Mouse (Mus musculus): ENCODE results near the gene Retnla. TPM values are rescaled to one million over a fixed set of nuclear protein-coding genes. Genes with fewer than 3 reads are reported as not detected.

Gene Retnla
- polyA plus RNA-seq (2017; shearing (Covaris generic)): 10 to 100 TPM in 1 of 2 experiments, not detected in 1; 43.8 TPM

DNA sequence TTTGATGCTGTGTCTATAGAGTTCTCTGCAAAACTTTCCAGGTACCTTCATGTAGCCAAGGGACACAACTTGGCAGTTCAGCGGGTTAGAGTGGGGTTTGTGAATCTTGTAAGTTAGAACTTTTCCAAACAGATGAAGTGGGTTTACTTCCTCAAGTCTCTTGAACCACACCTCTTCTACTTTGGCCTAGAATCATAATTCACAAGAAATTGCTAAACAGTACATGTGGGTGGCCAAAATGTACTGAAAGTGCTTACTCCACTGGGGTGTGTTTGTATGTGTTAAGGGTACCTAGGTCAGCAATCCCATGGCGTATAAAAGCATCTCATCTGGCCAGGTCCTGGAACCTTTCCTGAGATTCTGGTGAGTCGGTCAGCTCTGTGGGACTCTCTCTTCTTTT lies at the start of gene Retnla:
Retnla (plus strand) TSS at position 286 of the 400 bp plus-strand sequence.

DNA sequence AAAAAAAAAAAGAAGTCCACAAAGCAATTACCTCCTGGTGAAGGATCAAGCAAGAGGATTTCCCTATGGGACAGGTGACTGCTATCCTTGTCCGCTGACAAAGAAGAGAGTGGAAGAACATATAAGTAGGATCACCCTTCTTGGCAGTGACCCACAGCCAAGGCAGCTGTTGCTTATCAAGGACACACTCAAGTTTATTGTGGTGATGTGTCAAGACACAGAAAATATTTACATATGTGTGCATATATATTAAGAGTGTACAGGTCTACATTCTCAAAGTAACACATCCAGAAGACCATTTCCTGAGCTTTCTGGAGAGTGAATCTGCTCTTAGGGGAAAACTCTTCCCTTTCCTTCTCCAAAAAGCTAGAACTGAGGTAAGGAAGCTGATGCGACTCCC lies 25.7 kb upstream of the Retnla start, which contains the start of gene Retnlb:
Retnlb (plus strand) TSS at position 162 of the 400 bp plus-strand sequence.

DNA sequence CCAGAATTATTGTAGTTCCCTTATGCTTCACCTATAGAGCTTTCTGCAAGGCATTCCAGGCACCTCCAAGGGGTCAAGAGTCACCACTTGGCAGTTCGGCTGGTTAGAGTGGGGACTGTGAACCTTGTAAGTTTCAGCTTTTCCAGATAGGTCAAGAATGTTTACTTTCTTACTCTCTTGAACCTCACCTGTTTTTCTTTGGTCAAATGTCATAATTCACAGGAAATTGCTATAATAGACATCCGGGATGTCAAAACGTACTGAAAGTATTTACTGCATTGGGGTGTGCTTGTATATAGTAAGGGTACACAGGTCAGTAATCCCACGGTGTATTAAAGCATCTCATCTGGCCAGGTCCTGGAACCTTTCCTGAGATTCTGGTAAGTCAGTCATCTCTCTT lies 30.0 kb downstream of the Retnla start, which contains the start of gene Retnlg:
Retnlg (plus strand) TSS at position 301 of the 400 bp plus-strand sequence.

Other genes with a start within 250 kb of the Retnla start
- 100 to 1,000 TPM; 116 to 152 TPM for gene Trat1, start 70.5 kb upstream of the Retnla start, polyA plus RNA-seq (2017; shearing (Covaris generic))
- gene Retnlb, start 25.7 kb upstream of the Retnla start, polyA plus RNA-seq (2017; shearing (Covaris generic)): not detected
- 1 to 10 TPM in 1 of 2 experiments, under 1 TPM in 1; 0.37 to 2.6 TPM for gene Retnlg, start 30.1 kb downstream of the Retnla start, polyA plus RNA-seq (2017; shearing (Covaris generic))
- 1 to 10 TPM; 2.4 to 6.6 TPM for gene Dzip3, start 151.6 kb downstream of the Retnla start, polyA plus RNA-seq (2017; shearing (Covaris generic))
- 1 to 10 TPM; 5.8 to 6.3 TPM for gene Cip2a, start 151.6 kb downstream of the Retnla start, polyA plus RNA-seq (2017; shearing (Covaris generic))
- gene Myh15, start 214.9 kb downstream of the Retnla start, polyA plus RNA-seq (2017; shearing (Covaris generic)): under 1 TPM in 1 of 2 experiments, not detected in 1; 0.14 TPM

Measured in activated CD4-positive, CD25-positive, alpha-beta regulatory T cell (primary cell).